Mouse (Mus musculus) heart, embryonic 16.5 days (tissue): Measurements from ENCODE around the gene Ptprc. TPM values are rescaled to one million over a fixed set of nuclear protein-coding genes. Genes with fewer than 3 reads are reported as not detected.

Experiments
- ATAC-seq: fragments of 200-750 bp; cut with Nextera tagmentation; replicated peaks from 2 replicates; pipeline ENCODE4 v1.8.0; 2017; ENCODE audit warnings: moderate number of reproducible peaks; ENCODE audit not compliant: insufficient read depth, low FRiP score; ENCODE audit errors: extremely low read depth
- H3K27ac ChIP-seq: fragments of 300-500 bp; sonication (generic); 2 replicates; pipeline ENCODE4 v1.5.1; 2014; ENCODE audit warnings: mild to moderate bottlenecking, low read length, control low read depth, moderate library complexity
- H3K27me3 ChIP-seq: fragments of 300-500 bp; sonication (generic); 2 replicates; pipeline ENCODE4 v1.6.1; 2014; ENCODE audit warnings: low read length, mixed read lengths; ENCODE audit not compliant: control insufficient read depth, insufficient read depth
- H3K36me3 ChIP-seq: fragments of 300-500 bp; sonication (generic); 2 replicates; pipeline ENCODE4 v1.6.1; 2014; ENCODE audit not compliant: control insufficient read depth, insufficient read depth
- H3K4me1 ChIP-seq: fragments of 300-500 bp; sonication (generic); 2 replicates; pipeline ENCODE4 v1.6.1; 2014; ENCODE audit warnings: low read length, mixed read lengths; ENCODE audit not compliant: control insufficient read depth, insufficient read depth
- H3K4me2 ChIP-seq: fragments of 300-500 bp; sonication (generic); 2 replicates; pipeline ENCODE4 v1.6.1; 2014; ENCODE audit warnings: low read depth, mild to moderate bottlenecking, control low read depth, low read length
- H3K4me3 ChIP-seq: fragments of 300-500 bp; sonication (generic); 2 replicates; pipeline ENCODE4 v1.5.1; 2014; ENCODE audit warnings: mild to moderate bottlenecking, control low read depth, low read length
- H3K9ac ChIP-seq: fragments of 300-500 bp; sonication (generic); 2 replicates; pipeline ENCODE4 v1.6.1; 2014; ENCODE audit warnings: low read length, control low read depth
- H3K9me3 ChIP-seq: fragments of 300-500 bp; sonication (generic); replicated peaks from 2 replicates; pipeline ENCODE4 v1.6.1; 2016; ENCODE audit warnings: low read length; ENCODE audit not compliant: control insufficient read depth
- WGBS: fragments of 180-500 bp; shearing (Covaris S2); extraction: QIAGEN DNeasy Blood & Tissue Kit; methylation state at CpG from one replicate; pipeline ENCODE4 v1.1.7; 2014; 5-methylcytosine and 5-hydroxymethylcytosine counted together
- polyA plus RNA-seq: library from polyadenylated mRNA; unstranded; fragments of >200 nt; fragmentation: Nextera tagmentation; extraction: Ambion mirVana; gene quantifications from 2 replicates; pipeline ENCODE4 v1.2.1, GENCODE M21; 2015

The Ptprc gene
- polyA plus RNA-seq, 1 experiment from 2014 or later: 27.3 TPM

DNA sequence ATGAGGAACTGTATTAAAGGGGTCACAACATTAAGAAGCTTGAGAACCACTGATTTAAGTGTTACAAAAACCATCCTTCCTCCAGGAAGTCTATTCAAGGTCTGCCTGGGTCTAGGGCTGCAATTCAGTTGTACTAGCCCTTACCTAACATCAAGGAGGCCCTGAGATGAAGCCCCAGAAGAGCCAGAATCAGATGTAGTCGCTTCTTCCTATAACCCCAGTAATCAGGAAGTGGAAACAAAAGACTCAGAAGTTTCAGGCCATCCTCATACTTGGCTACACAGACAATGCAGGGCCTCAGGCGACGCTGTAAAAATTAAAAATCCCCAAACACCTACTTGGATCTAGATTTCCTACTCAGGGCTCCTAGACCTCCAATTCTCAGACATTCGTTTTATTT, 37.8 kb downstream of the Ptprc start:
- Histone ChIP-seq H3K4me1 (no peaks in the 10 kb centered on the region), H3K4me2 (no peak overlapping the region), H3K4me3 (no peak overlapping the region), H3K36me3 (no peaks in the 10 kb centered on the region), H3K9me3 (no peaks in the 10 kb centered on the region), H3K9ac (no peak overlapping the region), H3K27ac (no peak overlapping the region; the same call in 1 of the 2 replicates), H3K27me3 (no peaks in the 10 kb centered on the region)
- WGBS: 77% methylated on average over 4 of the region's 4 CpGs
- ATAC-seq: no peak

DNA sequence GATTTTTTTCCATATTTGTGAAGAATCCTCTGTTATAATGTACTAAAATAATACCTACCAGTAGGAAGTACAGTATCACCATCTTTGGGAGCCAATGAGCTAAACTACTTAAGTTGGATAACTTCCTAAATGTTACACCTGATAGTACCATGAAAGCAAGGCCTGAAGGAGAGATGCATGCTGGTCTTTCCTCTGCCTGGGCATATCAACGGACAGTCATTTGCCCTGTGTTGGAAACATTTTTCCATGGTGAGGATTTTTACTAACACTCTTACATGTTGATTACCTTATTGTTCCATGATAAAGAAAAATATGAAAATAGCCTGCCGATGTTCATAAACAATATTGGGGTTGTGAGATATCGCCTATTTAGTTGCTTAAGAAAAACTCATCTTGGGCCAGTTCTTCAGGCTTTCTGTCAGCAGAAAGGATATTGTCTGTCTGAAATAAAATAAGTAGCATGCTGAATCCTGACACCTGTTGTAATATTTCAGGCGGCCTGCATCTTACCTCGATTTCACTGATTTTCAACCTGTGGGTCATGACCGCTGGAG, 38.4 kb downstream of the Ptprc start:
- H3K9ac ChIP-seq: no peak overlapping the region
- H3K36me3 ChIP-seq: no peaks in the 10 kb centered on the region
- no peaks in the 10 kb centered on the region for H3K4me1 ChIP-seq
- no peak overlapping the region for H3K4me3 ChIP-seq
- no peak for ATAC-seq
- H3K27ac ChIP-seq: peak overlapping the region; percentile 27; the same call in 1 of the 2 replicates
- H3K4me2 ChIP-seq: no peak overlapping the region
- no peaks in the 10 kb centered on the region for H3K9me3 ChIP-seq
- no peaks in the 10 kb centered on the region for H3K27me3 ChIP-seq
- 89% methylated on average over 6 of the region's 6 CpGs for WGBS

DNA sequence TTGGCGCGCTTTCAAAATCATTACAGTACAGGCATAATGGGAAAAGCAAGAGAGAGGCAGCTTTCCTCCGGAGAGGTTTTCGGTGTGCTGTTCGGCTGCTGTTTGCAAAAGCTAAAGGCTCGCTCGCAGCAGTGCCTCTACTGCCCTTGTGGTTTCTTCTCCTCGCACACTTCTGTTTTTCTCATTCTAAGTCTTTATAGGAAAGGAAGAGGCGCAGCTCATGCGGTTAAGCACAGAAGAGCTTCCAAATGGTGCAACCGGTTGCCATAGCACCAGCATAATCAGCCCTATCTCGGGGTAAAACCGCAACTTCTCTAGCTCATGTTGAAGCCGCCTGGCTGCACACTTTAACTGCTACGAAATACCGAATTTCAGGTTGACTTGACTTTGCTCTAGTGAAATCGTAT, 39.1 kb downstream of the Ptprc start:
- Histone ChIP-seq H3K36me3 (no peaks in the 10 kb centered on the region), H3K27me3 (no peaks in the 10 kb centered on the region), H3K27ac (peak overlapping the region; percentile 8; the same call in 1 of the 2 replicates), H3K4me2 (peak overlapping the region; percentile 55), H3K4me3 (peak overlapping the region; percentile 39), H3K9ac (no peak overlapping the region; the same call in 1 of the 2 replicates), H3K9me3 (no peaks in the 10 kb centered on the region), H3K4me1 (no peaks in the 10 kb centered on the region)
- 38% methylated on average over 17 of the region's 17 CpGs for WGBS
- ATAC-seq: peak; percentile 70

DNA sequence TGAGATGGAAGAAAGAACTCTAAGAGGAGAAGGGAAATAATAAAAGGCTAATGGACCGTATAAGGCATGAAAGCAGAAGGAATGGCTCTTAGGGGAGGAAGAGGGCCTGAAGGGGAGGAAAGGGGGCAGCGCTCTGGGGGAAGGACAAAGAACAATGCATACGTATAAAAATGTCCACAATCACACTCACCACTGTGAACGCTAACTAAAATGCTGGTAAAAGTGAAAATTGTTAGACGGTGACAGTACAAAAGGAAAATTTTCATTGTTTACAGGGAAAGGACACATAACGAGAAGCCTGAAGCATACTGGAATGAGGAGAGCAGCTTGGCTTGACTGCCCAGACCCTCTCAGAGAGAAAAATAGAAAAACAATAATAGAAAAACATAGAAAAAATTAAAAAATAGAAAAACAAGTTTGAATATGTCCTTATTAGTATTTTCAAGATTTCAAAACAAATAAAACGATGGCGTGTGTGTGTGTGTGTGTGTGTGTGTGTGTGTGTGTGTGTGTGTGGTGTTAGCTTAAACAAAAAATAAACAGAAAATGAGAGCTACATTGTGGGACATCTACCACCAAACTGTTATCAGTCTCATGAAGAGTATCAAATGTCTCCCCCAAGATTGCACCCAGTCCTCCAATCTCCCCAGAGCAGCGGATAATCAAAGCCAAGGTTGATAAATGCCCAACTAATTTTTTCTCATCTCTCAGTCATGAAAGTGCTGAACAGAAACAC, 39.7 kb downstream of the Ptprc start:
- 71% methylated on average over 9 of the region's 9 CpGs for WGBS

DNA sequence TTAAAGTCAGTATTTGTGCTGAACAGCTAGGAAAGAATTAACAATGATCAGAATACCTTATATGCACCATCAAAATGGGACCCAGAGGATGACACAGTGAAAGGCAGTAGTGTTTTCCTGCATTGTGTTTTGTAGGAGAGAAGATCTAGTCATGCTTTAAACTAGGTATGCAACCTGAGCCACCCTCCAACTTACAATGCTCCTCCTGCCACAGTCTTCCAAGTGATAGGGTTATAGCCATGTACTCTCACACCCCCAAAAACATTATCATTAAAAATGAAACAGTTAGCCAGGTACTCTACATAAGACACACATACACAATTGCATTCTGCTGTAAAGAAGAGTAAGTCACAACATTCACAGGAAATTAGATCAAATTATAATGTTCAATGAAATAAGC, 40.4 kb downstream of the Ptprc start:
- Histone ChIP-seq H3K27ac (no peak overlapping the region), H3K9me3 (no peaks in the 10 kb centered on the region), H3K4me3 (no peak overlapping the region), H3K27me3 (no peaks in the 10 kb centered on the region), H3K9ac (no peak overlapping the region), H3K4me2 (no peak overlapping the region), H3K4me1 (no peaks in the 10 kb centered on the region), H3K36me3 (no peaks in the 10 kb centered on the region)
- ATAC-seq: no peak

More for the DNA sequence above, 39.7 kb downstream of the Ptprc start:
- peak overlapping the region; percentile 30; the same call in 1 of the 2 replicates for H3K27ac ChIP-seq
- no peaks in the 10 kb centered on the region for H3K4me1 ChIP-seq
- no peaks in the 10 kb centered on the region for H3K36me3 ChIP-seq
- no peaks in the 10 kb centered on the region for H3K9me3 ChIP-seq
- no peaks in the 10 kb centered on the region for H3K27me3 ChIP-seq
- H3K4me3 ChIP-seq: peak overlapping the region; percentile 39
- no peak for ATAC-seq
- H3K9ac ChIP-seq: no peak overlapping the region
- peak overlapping the region; percentile 55 for H3K4me2 ChIP-seq

DNA sequence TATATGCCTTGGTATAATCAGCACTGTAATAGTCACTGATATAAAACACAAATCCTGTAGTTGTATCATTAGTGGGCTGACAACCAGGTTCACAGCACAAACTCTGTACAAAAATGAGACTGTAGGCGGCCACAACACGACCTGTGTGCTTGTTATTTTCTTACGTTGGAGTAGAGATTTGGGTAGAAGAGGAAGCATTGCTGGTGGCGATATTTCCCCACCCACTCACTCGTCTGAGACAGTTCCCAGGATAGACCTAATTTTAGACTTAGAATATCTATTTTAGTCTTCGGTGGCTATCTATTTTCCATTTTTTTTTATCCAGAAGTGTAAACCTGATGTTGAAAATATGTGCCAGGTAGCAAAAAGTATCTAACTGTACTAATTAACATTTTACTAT, 41.2 kb downstream of the Ptprc start:
- Histone ChIP-seq H3K4me2 (no peak overlapping the region), H3K36me3 (no peaks in the 10 kb centered on the region), H3K27me3 (no peaks in the 10 kb centered on the region), H3K4me1 (no peaks in the 10 kb centered on the region), H3K9ac (no peak overlapping the region), H3K27ac (no peak overlapping the region), H3K9me3 (no peaks in the 10 kb centered on the region), H3K4me3 (no peak overlapping the region)
- WGBS: 61% methylated on average over 6 of the region's 6 CpGs
- ATAC-seq: no peak

DNA sequence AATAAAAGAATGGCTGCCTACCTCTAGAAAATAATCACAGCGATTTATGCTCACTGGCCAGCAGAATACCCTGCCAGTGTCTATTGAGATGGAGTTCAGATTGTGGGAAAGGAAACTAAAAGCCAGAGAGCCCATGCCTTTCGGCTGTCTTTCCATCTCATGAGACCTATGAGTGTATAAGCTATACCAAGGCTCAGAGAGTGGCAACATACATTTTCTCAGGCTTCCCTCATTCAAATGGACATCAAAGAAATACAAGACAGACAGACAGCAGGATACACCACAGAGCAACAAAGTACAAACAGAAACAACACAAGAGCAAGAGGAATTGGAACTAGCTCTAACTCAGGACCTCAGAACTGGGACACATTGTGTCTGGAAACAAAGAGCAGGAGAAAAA, 43.8 kb downstream of the Ptprc start:
- Histone ChIP-seq H3K36me3 (no peaks in the 10 kb centered on the region), H3K27ac (no peak overlapping the region), H3K4me2 (no peak overlapping the region), H3K4me3 (no peak overlapping the region), H3K9me3 (no peaks in the 10 kb centered on the region), H3K4me1 (no peaks in the 10 kb centered on the region), H3K9ac (no peak overlapping the region), H3K27me3 (no peaks in the 10 kb centered on the region)
- ATAC-seq: no peak
- 64% methylated on average over 2 of the region's 2 CpGs for WGBS

DNA sequence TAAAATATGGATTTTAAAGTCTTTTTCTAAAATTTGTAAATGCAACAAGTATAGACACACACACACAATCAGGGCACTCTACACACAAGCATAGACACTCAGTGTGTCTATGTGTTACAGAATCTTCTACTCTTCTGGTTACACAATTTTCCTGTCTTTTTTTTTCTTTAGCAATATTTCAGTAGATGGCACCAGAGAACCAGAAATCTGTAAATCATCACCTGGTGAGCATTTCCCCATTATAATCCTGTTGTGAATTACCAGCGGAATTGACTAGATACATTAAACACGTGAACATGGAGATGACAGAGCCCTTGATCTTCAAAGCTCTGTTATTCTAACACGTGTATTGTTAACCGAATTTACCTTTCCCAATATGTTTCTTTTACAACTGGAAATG, 45.4 kb downstream of the Ptprc start:
- H3K4me2 ChIP-seq: no peak overlapping the region
- H3K4me1 ChIP-seq: no peaks in the 10 kb centered on the region
- no peak for ATAC-seq
- H3K36me3 ChIP-seq: no peaks in the 10 kb centered on the region
- no peak overlapping the region for H3K4me3 ChIP-seq
- no peak overlapping the region for H3K27ac ChIP-seq
- 58% methylated on average over 4 of the region's 4 CpGs for WGBS
- no peaks in the 10 kb centered on the region for H3K27me3 ChIP-seq
- H3K9me3 ChIP-seq: no peaks in the 10 kb centered on the region
- no peak overlapping the region for H3K9ac ChIP-seq

DNA sequence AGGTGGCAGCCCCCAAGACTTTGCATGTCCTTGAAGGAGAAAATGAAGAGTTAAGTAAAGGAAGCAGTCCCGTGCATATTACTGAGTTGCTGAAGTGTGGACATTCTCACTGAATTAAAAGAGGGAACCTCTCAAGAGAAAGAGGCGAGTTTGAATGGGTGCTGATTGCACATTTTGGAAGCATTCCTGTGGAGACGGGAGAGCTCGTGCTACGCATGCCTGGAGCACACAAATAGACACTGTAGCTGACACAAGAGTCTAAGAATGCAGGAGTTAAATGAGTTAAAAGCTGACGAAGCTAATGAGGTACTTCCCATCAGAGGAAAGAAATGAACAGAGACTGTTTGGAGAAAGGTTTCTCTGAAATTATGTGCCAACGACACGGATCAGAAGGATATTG, 48.7 kb downstream of the Ptprc start:
- ATAC-seq: no peak
- no peaks in the 10 kb centered on the region for H3K9me3 ChIP-seq
- no peaks in the 10 kb centered on the region for H3K36me3 ChIP-seq
- H3K27me3 ChIP-seq: no peaks in the 10 kb centered on the region
- H3K9ac ChIP-seq: no peak overlapping the region
- no peaks in the 10 kb centered on the region for H3K4me1 ChIP-seq
- H3K4me2 ChIP-seq: peak overlapping the region; percentile 10
- WGBS: 28% methylated on average over 8 of the region's 8 CpGs
- no peak overlapping the region for H3K4me3 ChIP-seq
- H3K27ac ChIP-seq: no peak overlapping the region
